Mouse (Mus musculus) left cerebral cortex, adult 18-20 months (tissue): ENCODE measurements at regions not wholly inside any gene's neighbourhood (a gene's known extent, or its start where the extent isn't known, plus 50 kb on each side); places are given as distances from the start of the nearest gene placed in this dataset.

ENCODE experiments used
- DNase-seq, 2 experiments: peaks; one replicate each; pipeline ENCODE4 v3.0.0; 2021 to 2022; ENCODE audit warnings: low spot score in 2 of 2, mixed read lengths in 1 of 2

GRCm38 (mm10) chr9:51379589-51379988 lies 50.9 kb upstream of the 1810046K07Rik start:
- no peak for DNase-seq

GRCm38 (mm10) chr9:51393921-51394320 lies 65.2 kb upstream of the 1810046K07Rik start:
- DNase-seq, result no peak

- DNase-seq, result peak; percentile 62 to 73
Observed at GRCm38 (mm10) chr9:51394372-51394771, 65.7 kb upstream of the 1810046K07Rik start.

- no peak for DNase-seq
Observed at GRCm38 (mm10) chr9:51396801-51397200, 68.1 kb upstream of the 1810046K07Rik start.

GRCm38 (mm10) chr9:51397589-51398220 lies 69.0 kb upstream of the 1810046K07Rik start:
- no peak for DNase-seq

- no peak for DNase-seq
Observed at GRCm38 (mm10) chr9:51398886-51399285, 70.2 kb upstream of the 1810046K07Rik start.

- DNase-seq, result no peak
Observed at GRCm38 (mm10) chr9:51399356-51399755, 70.6 kb upstream of the 1810046K07Rik start.

GRCm38 (mm10) chr9:51401779-51402178 lies 73.1 kb upstream of the 1810046K07Rik start:
- DNase-seq, result no peak

- no peak for DNase-seq
Observed at GRCm38 (mm10) chr9:51407978-51408377, 79.3 kb upstream of the 1810046K07Rik start.

GRCm38 (mm10) chr9:51418923-51419482 lies 90.3 kb upstream of the 1810046K07Rik start:
- DNase-seq, result no peak

GRCm38 (mm10) chr9:51422553-51422952 lies 93.8 kb upstream of the 1810046K07Rik start:
- DNase-seq, result no peak

- DNase-seq, result peak; percentile 34 to 48
Observed at GRCm38 (mm10) chr9:51423341-51423740, 94.6 kb upstream of the 1810046K07Rik start.

GRCm38 (mm10) chr9:51430426-51430825 lies 101.7 kb upstream of the 1810046K07Rik start:
- no peak for DNase-seq

GRCm38 (mm10) chr9:51437130-51437529 lies 108.4 kb upstream of the 1810046K07Rik start:
- no peak for DNase-seq

GRCm38 (mm10) chr9:51441773-51442381 lies 113.2 kb upstream of the 1810046K07Rik start:
- peak; percentile 32 to 61 for DNase-seq

GRCm38 (mm10) chr9:51455690-51456089 lies 127.0 kb upstream of the 1810046K07Rik start:
- no peak for DNase-seq

- DNase-seq, result no peak
Observed at GRCm38 (mm10) chr9:51462463-51463024, 133.8 kb upstream of the 1810046K07Rik start.

GRCm38 (mm10) chr9:51470031-51470430 lies 141.3 kb upstream of the 1810046K07Rik start:
- no peak for DNase-seq

- no peak for DNase-seq
Observed at GRCm38 (mm10) chr9:51476511-51477056, 147.9 kb upstream of the 1810046K07Rik start.

GRCm38 (mm10) chr9:51487840-51488239 lies 159.1 kb upstream of the 1810046K07Rik start:
- no peak for DNase-seq

GRCm38 (mm10) chr9:51507265-51507913 lies 178.7 kb upstream of the 1810046K07Rik start:
- no peak for DNase-seq
